Mouse (Mus musculus) erythroblast, adult 5-6 weeks (primary cell): Measurements from ENCODE around the gene Tmem37. TPM values are rescaled to one million over a fixed set of nuclear protein-coding genes. Genes with fewer than 3 reads are reported as not detected.
A peak's percentile ranks its signal among the peaks of the same experiment; 100 is the strongest.

Source experiments
- ATAC-seq: replicated peaks from 2 replicates; pipeline ENCODE4 v1.8.0; 2016; ENCODE audit warnings: moderate number of reproducible peaks, mild to moderate bottlenecking, moderate TSS enrichment, inconsistent platforms; ENCODE audit not compliant: poor library complexity, low FRiP score, severe bottlenecking
- total RNA-seq, 2 experiments: library from RNA; stranded (forward) in 1 of 2; stranded (reverse) in 1 of 2; fragments of 150-400 nt in 1 of 2; fragments of 200-764, 138-1000 nt in 1 of 2; gene quantifications; 2 replicates each; pipeline versions ENCODE4 v1.2.3 to v1.2.4; 2015 to 2017; ENCODE audit warnings: low replicate concordance in 2 of 2

Tmem37 gene
- total RNA-seq (2015; ENCODE audit: low replicate concordance) (1.5 TPM in 1 of 2 replicates, not detected in the other), total RNA-seq (2017; ENCODE audit: low replicate concordance) (not detected in 2 replicates)

- no peak for ATAC-seq
Observed at GRCm38 (mm10) chr1:120073519-120074306, at the start of gene Tmem37. Tmem37 (minus strand) TSS chr1:120074074.

GRCm38 (mm10) chr1:120122634-120123383, 48.9 kb upstream of the Tmem37 start:
- ATAC-seq, result no peak

- ATAC-seq, result no peak
Observed at GRCm38 (mm10) chr1:120121930-120122530, 48.2 kb upstream of the Tmem37 start.

- peak; percentile 98 for ATAC-seq
Observed at GRCm38 (mm10) chr1:120120969-120121811, 47.3 kb upstream of the Tmem37 start, which contains the start of the genes Dbi and 3110009E18Rik. Dbi (minus strand) TSS chr1:120121078. 3110009E18Rik (plus strand) TSS chr1:120121187.

- peak; percentile 50 for ATAC-seq
Observed at GRCm38 (mm10) chr1:120120141-120120968, 46.5 kb upstream of the Tmem37 start.

GRCm38 (mm10) chr1:120119389-120119788, 45.5 kb upstream of the Tmem37 start:
- no peak for ATAC-seq

GRCm38 (mm10) chr1:120118854-120119253, 45.0 kb upstream of the Tmem37 start:
- ATAC-seq, result no peak

GRCm38 (mm10) chr1:120116106-120116505, 42.2 kb upstream of the Tmem37 start:
- ATAC-seq, result no peak

GRCm38 (mm10) chr1:120115671-120116081, 41.8 kb upstream of the Tmem37 start:
- no peak for ATAC-seq

- ATAC-seq, result no peak
Observed at GRCm38 (mm10) chr1:120112251-120113187, 38.6 kb upstream of the Tmem37 start.

GRCm38 (mm10) chr1:120111766-120112165, 37.9 kb upstream of the Tmem37 start:
- no peak for ATAC-seq

- no peak for ATAC-seq
Observed at GRCm38 (mm10) chr1:120109741-120110432, 36.0 kb upstream of the Tmem37 start.

GRCm38 (mm10) chr1:120105556-120105959, 31.7 kb upstream of the Tmem37 start:
- no peak for ATAC-seq

GRCm38 (mm10) chr1:120101227-120101609, 27.3 kb upstream of the Tmem37 start:
- ATAC-seq, result no peak

GRCm38 (mm10) chr1:120100456-120101226, 26.8 kb upstream of the Tmem37 start:
- no peak for ATAC-seq

- no peak for ATAC-seq
Observed at GRCm38 (mm10) chr1:120099483-120099882, 25.6 kb upstream of the Tmem37 start.
